Mouse (Mus musculus) cerebellum, adult 2 months (tissue): ENCODE results near the gene Ch25h. TPM values are rescaled to one million over a fixed set of nuclear protein-coding genes. Genes with fewer than 3 reads are reported as not detected.

Source experiments
- DNase-seq, 2 experiments: peaks; one replicate each; pipeline ENCODE4 v3.0.0; 2021
- H3K27ac ChIP-seq: fragments of 200-500 bp; 2 replicates; pipeline ENCODE4 v1.5.1; 2012; ENCODE audit warnings: low read length, control low read depth, inconsistent platforms; ENCODE audit not compliant: insufficient read depth
- H3K27me3 ChIP-seq: fragments of 200-500 bp; 2 replicates; pipeline ENCODE4 v1.6.1; 2012; ENCODE audit warnings: inconsistent platforms, mild to moderate bottlenecking, low read length, moderate library complexity; ENCODE audit not compliant: control insufficient read depth, insufficient read depth
- H3K4me1 ChIP-seq: fragments of 200-500 bp; 2 replicates; pipeline ENCODE4 v1.6.1; 2011; ENCODE audit warnings: low read length; ENCODE audit not compliant: control insufficient read depth, insufficient read depth
- H3K4me3 ChIP-seq: fragments of 200-500 bp; replicated peaks from 2 replicates; pipeline ENCODE3; 2011; ENCODE audit warnings: mild to moderate bottlenecking, low read depth, low read length, control low read depth; ENCODE audit not compliant: insufficient read depth
- CTCF ChIP-seq: fragments of 200-500 bp; IDR thresholded peaks from 2 replicates; pipeline ENCODE4 v1.5.1; 2011; ENCODE audit warnings: low read depth, mild to moderate bottlenecking, control low read depth, low read length, moderate library complexity, borderline replicate concordance; ENCODE audit not compliant: insufficient read depth
- POLR2A ChIP-seq: fragments of 200-500 bp; IDR thresholded peaks from 2 replicates; pipeline ENCODE4 v1.6.1; 2011; ENCODE audit warnings: low read length, control low read depth, borderline replicate concordance; ENCODE audit not compliant: insufficient read depth
- WGBS: fragments of 180-500 bp; shearing (Covaris S2); methylation state at CpG from one replicate; pipeline ENCODE4 v1.1.7; 2018; 5-methylcytosine and 5-hydroxymethylcytosine counted together
- polyA plus RNA-seq: library from polyadenylated mRNA; depleted of rRNA; stranded (reverse); fragments of >200 nt; gene quantifications from 2 replicates; pipeline ENCODE4 v1.2.3, GENCODE M21; 2012; rRNA removed

Ch25h gene
- polyA plus RNA-seq, 1 experiment: 0.41 TPM

DNA sequence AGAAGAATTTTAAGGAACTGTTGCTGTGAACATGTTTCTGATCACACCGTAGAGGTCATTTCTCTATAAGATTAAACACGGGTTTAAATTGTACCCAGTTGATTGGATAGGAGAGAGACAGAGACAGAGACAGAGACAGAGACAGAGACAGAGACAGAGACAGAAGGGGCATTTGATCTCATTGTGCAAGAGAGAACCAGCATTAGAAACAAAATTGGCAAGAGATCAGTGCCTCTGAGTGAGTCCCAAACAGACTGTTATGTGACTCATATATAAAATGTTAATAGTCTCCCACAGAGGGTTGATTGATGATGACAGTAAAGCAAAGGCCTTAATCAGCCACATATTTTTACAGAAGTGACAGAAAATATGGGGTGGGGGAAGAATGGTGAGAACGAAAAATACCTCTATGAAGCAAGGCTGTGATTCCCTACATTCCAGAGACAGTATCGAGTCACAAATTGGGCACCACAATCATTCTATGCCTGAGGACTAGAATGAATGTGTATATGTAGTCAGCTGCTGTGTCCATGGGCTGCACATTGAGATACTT lies 51.1 kb downstream of the Ch25h start:
- WGBS: 83% methylated on average over 4 of the region's 4 CpGs
- no peaks in the 10 kb centered on the region; the same call in 1 of the 2 replicates for H3K27me3 ChIP-seq
- DNase-seq: no peak
- no peak for TF ChIP-seq CTCF
- TF ChIP-seq POLR2A: no peak
- no peak overlapping the region for H3K27ac ChIP-seq
- H3K4me1 ChIP-seq: no peaks in the 10 kb centered on the region
- no peak overlapping the region for H3K4me3 ChIP-seq

Other genes starting within 250 kb of the Ch25h start
- 22.0 and 28.4 TPM in 2 replicates for gene Acta2, start 219.6 kb downstream of the Ch25h start, polyA plus RNA-seq
- gene Fas, start 184.5 kb downstream of the Ch25h start, polyA plus RNA-seq: 1.5 and 1.8 TPM in 2 replicates
- 16.6 and 18.1 TPM in 2 replicates for gene Lipa, start 52.3 kb upstream of the Ch25h start, polyA plus RNA-seq
- 2.7 and 4.0 TPM in 2 replicates for gene Ifit2, start 75.5 kb upstream of the Ch25h start, polyA plus RNA-seq
- 13.3 and 15.9 TPM in 2 replicates for gene Ifit3, start 108.4 kb upstream of the Ch25h start, polyA plus RNA-seq
- gene Ifit1bl1, start 126.8 kb upstream of the Ch25h start, polyA plus RNA-seq: 0.93 and 1.1 TPM in 2 replicates
- 5.5 and 5.8 TPM in 2 replicates for gene Ifit3b, start 132.8 kb upstream of the Ch25h start, polyA plus RNA-seq
- 0.16 and 0.20 TPM in 2 replicates for gene Ifit1bl2, start 165.6 kb upstream of the Ch25h start, polyA plus RNA-seq
- gene Ifit1, start 165.7 kb upstream of the Ch25h start, polyA plus RNA-seq: 2.3 and 2.9 TPM in 2 replicates